Mouse (Mus musculus): ENCODE measurements around the gene Nkg7. TPM values are rescaled to one million over a fixed set of nuclear protein-coding genes. Genes with fewer than 3 reads are reported as not detected.
A peak's percentile ranks its signal among the peaks of the same experiment; 100 is the strongest.

Nkg7 gene
- polyA plus RNA-seq, 1 experiment = 43.6 TPM

- Histone ChIP-seq H3K4me1 (ENCODE audit: control insufficient read depth, insufficient read depth, low read length) (no peaks in the 10 kb centered on the region; the same call in 1 of the 2 replicates), H3K27ac (ENCODE audit: control insufficient read depth, insufficient read depth, low read depth, low read length, poor library complexity) (no peak overlapping the region), H3K4me3 (replicated peaks; ENCODE audit: control insufficient read depth, low read depth, low read length) (no peak overlapping the region)
- no peak for TF ChIP-seq POLR2A (IDR thresholded peaks at IDR 0.05; ENCODE audit: borderline replicate concordance, control insufficient read depth, low read depth, low read length)
- TF ChIP-seq CTCF (IDR thresholded peaks at IDR 0.05; ENCODE audit: control insufficient read depth, insufficient read depth, low read length) = no peak
- WGBS = 88% methylated on average over 11 of the region's 11 CpGs
Measured at GRCm38 (mm10) chr7:43451726-43452125, 14.9 kb downstream of the Nkg7 start.

DNA sequence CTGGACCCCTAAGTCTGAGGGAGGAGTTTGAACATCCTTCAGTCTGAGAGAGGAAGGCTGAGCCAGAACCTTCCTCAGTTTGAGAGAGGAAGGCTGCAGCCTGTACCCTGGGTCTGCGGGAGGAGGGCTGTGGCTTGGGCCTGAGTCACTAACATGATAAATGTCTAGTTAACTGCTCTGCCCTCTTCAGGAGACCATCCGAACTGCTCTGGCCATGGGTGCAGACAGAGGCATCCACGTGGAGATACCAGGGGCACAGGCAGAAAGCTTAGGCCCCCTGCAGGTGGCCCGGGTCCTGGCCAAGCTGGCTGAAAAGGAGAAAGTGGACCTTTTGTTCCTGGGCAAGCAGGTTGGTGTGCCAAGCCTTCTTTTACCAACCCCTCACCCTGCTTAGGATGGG is 15.7 kb downstream of the Nkg7 start:
- WGBS = 13% methylated on average over 4 of the region's 4 CpGs
- Histone ChIP-seq H3K27ac (ENCODE audit: control insufficient read depth, insufficient read depth, low read depth, low read length, poor library complexity) (no peak overlapping the region), H3K4me1 (ENCODE audit: control insufficient read depth, insufficient read depth, low read length) (no peaks in the 10 kb centered on the region; the same call in 1 of the 2 replicates), H3K4me3 (replicated peaks; ENCODE audit: control insufficient read depth, low read depth, low read length) (no peak overlapping the region)
- TF ChIP-seq CTCF (IDR thresholded peaks at IDR 0.05; ENCODE audit: control insufficient read depth, insufficient read depth, low read length) (peak; percentile 54), POLR2A (IDR thresholded peaks at IDR 0.05; ENCODE audit: borderline replicate concordance, control insufficient read depth, low read depth, low read length) (no peak)

GRCm38 (mm10) chr7:43453599-43454355 is 16.9 kb downstream of the Nkg7 start:
- Histone ChIP-seq H3K27ac (ENCODE audit: control insufficient read depth, insufficient read depth, low read depth, low read length, poor library complexity) (no peak overlapping the region), H3K4me3 (replicated peaks; ENCODE audit: control insufficient read depth, low read depth, low read length) (no peak overlapping the region), H3K4me1 (ENCODE audit: control insufficient read depth, insufficient read depth, low read length) (no peaks in the 10 kb centered on the region)
- WGBS = 80% methylated on average over 14 of the region's 14 CpGs
- TF ChIP-seq POLR2A (IDR thresholded peaks at IDR 0.05; ENCODE audit: borderline replicate concordance, control insufficient read depth, low read depth, low read length) (no peak), CTCF (IDR thresholded peaks at IDR 0.05; ENCODE audit: control insufficient read depth, insufficient read depth, low read length) (no peak)

DNA sequence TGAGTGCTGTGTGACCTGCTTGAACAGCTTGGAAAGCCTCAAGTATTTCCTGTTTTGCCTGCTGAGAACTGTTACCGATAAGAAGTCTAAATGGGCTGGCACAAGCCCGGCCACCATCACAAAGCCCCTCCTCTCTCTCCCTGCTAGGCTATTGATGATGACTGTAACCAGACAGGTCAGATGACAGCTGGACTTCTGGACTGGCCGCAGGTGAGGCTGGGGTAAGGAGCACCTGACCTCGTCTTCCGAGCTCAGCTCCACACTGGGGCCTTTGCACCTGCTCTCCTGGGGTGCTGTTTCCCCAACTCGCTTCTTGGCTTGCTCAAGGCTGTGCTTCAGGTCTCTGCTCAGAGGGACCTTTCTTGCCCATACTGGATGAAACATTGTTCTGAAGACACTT is 17.5 kb downstream of the Nkg7 start:
- 71% methylated on average over 6 of the region's 6 CpGs for WGBS
- Histone ChIP-seq H3K4me3 (replicated peaks; ENCODE audit: control insufficient read depth, low read depth, low read length) (no peak overlapping the region), H3K4me1 (ENCODE audit: control insufficient read depth, insufficient read depth, low read length) (no peaks in the 10 kb centered on the region), H3K27ac (ENCODE audit: control insufficient read depth, insufficient read depth, low read depth, low read length, poor library complexity) (no peak overlapping the region)
- TF ChIP-seq CTCF (IDR thresholded peaks at IDR 0.05; ENCODE audit: control insufficient read depth, insufficient read depth, low read length) (no peak), POLR2A (IDR thresholded peaks at IDR 0.05; ENCODE audit: borderline replicate concordance, control insufficient read depth, low read depth, low read length) (no peak)

DNA sequence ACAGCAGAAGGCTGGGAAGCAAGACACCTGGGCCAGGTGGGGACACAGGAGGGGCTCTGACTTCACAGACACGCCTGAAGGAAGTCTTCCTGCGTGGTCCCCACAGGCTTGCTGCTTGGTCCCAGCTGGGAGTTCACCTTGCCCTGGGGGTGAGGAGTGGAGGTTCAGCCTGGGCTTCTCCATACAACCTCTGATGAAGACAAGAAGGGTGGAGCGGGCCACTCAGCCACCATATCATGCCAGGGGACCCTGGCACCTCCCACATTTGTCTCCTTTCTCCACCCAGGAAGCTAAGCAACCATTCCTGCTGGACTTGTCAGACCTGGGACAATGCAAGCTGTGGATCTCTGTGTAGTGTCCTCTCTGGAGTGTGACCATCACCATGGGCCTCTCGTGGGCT is 26.0 kb downstream of the Nkg7 start, which contains the start of gene Vsig10l:
Vsig10l (plus strand) TSS at position 301 of the 400 bp plus-strand sequence.
- Histone ChIP-seq H3K4me3 (replicated peaks; ENCODE audit: control insufficient read depth, low read depth, low read length) (no peak within 1 kb of the TSS), H3K27ac (ENCODE audit: control insufficient read depth, insufficient read depth, low read depth, low read length, poor library complexity) (no peak within 1 kb of the TSS), H3K4me1 (ENCODE audit: control insufficient read depth, insufficient read depth, low read length) (peaks cover 2% of the 10 kb centered on the region)
- WGBS = 62% methylated on average over 4 of the region's 4 CpGs
- TF ChIP-seq POLR2A (IDR thresholded peaks at IDR 0.05; ENCODE audit: borderline replicate concordance, control insufficient read depth, low read depth, low read length) (no peak), CTCF (IDR thresholded peaks at IDR 0.05; ENCODE audit: control insufficient read depth, insufficient read depth, low read length) (no peak)

DNA sequence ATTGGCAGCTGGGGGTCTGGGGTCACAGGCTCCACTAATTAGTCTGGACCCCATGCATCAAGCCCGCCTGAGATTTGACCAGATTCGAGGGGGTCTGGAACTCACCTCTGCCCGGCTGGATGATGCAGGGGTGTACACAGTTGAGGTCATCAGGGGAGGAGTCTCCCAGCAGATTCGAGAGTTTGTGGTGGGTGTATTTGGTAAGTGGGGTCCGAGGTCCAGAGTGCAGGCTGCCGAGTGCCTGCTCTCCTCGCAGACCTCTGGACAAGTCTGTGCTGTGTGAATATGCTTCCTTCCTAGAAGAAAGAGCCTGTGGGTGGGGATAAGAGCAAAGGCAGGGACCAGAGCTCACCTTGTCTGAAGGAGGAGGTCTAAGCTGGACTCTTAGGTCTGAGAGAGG is 27.1 kb downstream of the Nkg7 start:
- WGBS = 80% methylated on average over 7 of the region's 7 CpGs
- H3K4me3 ChIP-seq (replicated peaks; ENCODE audit: control insufficient read depth, low read depth, low read length) = no peak overlapping the region
- TF ChIP-seq CTCF (IDR thresholded peaks at IDR 0.05; ENCODE audit: control insufficient read depth, insufficient read depth, low read length) (no peak), POLR2A (IDR thresholded peaks at IDR 0.05; ENCODE audit: borderline replicate concordance, control insufficient read depth, low read depth, low read length) (no peak)
- H3K27ac ChIP-seq (ENCODE audit: control insufficient read depth, insufficient read depth, low read depth, low read length, poor library complexity) = no peak overlapping the region
- H3K4me1 ChIP-seq (ENCODE audit: control insufficient read depth, insufficient read depth, low read length) = peaks cover 2% of the 10 kb centered on the region

GRCm38 (mm10) chr7:43464864-43465343 is 28.0 kb downstream of the Nkg7 start:
- peaks cover 2% of the 10 kb centered on the region for H3K4me1 ChIP-seq (ENCODE audit: control insufficient read depth, insufficient read depth, low read length)
- peak overlapping the region; percentile 8; the same call in 1 of the 2 replicates for H3K27ac ChIP-seq (ENCODE audit: control insufficient read depth, insufficient read depth, low read depth, low read length, poor library complexity)
- WGBS = 10% methylated on average over 35 of the region's 35 CpGs
- peak overlapping the region; percentile 74 for H3K4me3 ChIP-seq (replicated peaks; ENCODE audit: control insufficient read depth, low read depth, low read length)
- TF ChIP-seq CTCF (IDR thresholded peaks at IDR 0.05; ENCODE audit: control insufficient read depth, insufficient read depth, low read length) (peak; percentile 25; the same call in 1 of the 2 replicates), POLR2A (IDR thresholded peaks at IDR 0.05; ENCODE audit: borderline replicate concordance, control insufficient read depth, low read depth, low read length) (0 out of 2 replicates have a peak, but pooled peaks have one; percentile 9)

DNA sequence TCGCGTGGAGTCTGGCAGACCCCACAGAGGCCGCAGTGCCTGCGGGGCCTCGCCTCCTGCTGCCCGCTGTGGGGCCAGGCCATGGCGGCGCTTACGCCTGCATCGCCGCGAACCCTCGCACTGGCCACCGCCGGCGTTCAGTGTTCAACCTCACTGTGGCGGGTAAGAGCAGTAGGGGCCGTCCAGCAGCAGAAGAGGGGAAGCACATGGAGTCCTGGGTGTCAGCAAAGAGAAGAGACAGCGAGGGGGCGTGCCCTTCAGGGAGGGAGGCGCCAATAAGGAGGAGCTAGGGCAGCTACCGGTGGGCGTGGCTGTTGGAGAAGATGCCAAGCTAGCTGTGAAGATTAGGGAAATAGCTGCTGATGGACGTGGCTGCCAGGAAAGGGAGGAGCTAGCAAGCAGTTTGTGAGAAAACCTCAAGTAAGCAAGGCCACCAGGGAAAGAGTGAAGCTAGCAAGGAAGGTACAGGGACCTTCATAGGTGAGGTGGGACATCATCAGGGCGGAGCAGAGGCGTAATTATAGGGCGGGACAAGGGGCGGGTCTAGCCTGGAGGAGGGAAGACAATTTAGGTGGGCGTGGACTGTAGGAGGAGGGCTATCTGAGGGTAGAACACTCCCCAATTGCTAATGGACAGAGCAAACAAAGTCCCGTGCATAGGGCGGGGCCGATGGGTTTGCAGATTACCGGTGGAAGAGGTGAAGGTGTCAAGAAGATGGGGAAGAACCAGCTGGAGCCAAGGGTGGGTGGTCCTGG is 28.6 kb downstream of the Nkg7 start:
- Histone ChIP-seq H3K4me1 (ENCODE audit: control insufficient read depth, insufficient read depth, low read length) (peaks cover 2% of the 10 kb centered on the region), H3K4me3 (replicated peaks; ENCODE audit: control insufficient read depth, low read depth, low read length) (peak overlapping the region; percentile 74), H3K27ac (ENCODE audit: control insufficient read depth, insufficient read depth, low read depth, low read length, poor library complexity) (peak overlapping the region; percentile 61)
- TF ChIP-seq POLR2A (IDR thresholded peaks at IDR 0.05; ENCODE audit: borderline replicate concordance, control insufficient read depth, low read depth, low read length) = 0 out of 2 replicates have a peak, but pooled peaks have one; percentile 1
- peak; percentile 11; the same call in 1 of the 2 replicates for TF ChIP-seq CTCF (IDR thresholded peaks at IDR 0.05; ENCODE audit: control insufficient read depth, insufficient read depth, low read length)
- WGBS = 0% methylated on average over 33 of the region's 33 CpGs
